Mouse (Mus musculus) subcutaneous adipose tissue, adult 2 months (tissue): ENCODE data around the gene Olfr1335. TPM values are rescaled to one million over a fixed set of nuclear protein-coding genes. Genes with fewer than 3 reads are reported as not detected.

ENCODE experiments used
- polyA plus RNA-seq: library from polyadenylated mRNA; depleted of rRNA; stranded (reverse); fragments of >200 nt; gene quantifications from 2 replicates; pipeline ENCODE4 v1.2.3, GENCODE M21; 2012; ENCODE audit warnings: low replicate concordance; rRNA removed

Gene Olfr1335
- not detected in 2 replicates for polyA plus RNA-seq

GRCm38 (mm10) chr4:118809844-118810243 is at the start of gene Olfr1335:
Olfr1335 (minus strand) TSS chr4:118809944.

GRCm38 (mm10) chr4:118836179-118836578 is 26.4 kb upstream of the Olfr1335 start, which contains the start of gene Olfr1333:
Olfr1333 (minus strand) TSS chr4:118836279.

GRCm38 (mm10) chr4:118782486-118782885 is 27.3 kb downstream of the Olfr1335 start, which contains the start of gene Olfr1337:
Olfr1337 (minus strand) TSS chr4:118782586.

Other genes starting within 250 kb of the Olfr1335 start
- gene Cfap57, start 189.2 kb downstream of the Olfr1335 start, polyA plus RNA-seq: 0.06 TPM in 1 of 2 replicates, not detected in the other
- 18.4 and 38.8 TPM in 2 replicates for gene Ebna1bp2, start 189.1 kb downstream of the Olfr1335 start, polyA plus RNA-seq
- gene Olfr62, start 151.0 kb downstream of the Olfr1335 start, polyA plus RNA-seq: not detected in 2 replicates
- not detected in 2 replicates for gene Olfr1342, start 117.2 kb downstream of the Olfr1335 start, polyA plus RNA-seq
- not detected in 2 replicates for gene Olfr1341, start 106.4 kb downstream of the Olfr1335 start, polyA plus RNA-seq
- not detected in 2 replicates for gene Olfr1340, start 89.8 kb downstream of the Olfr1335 start, polyA plus RNA-seq
- not detected in 2 replicates for gene Olfr1339, start 77.8 kb downstream of the Olfr1335 start, polyA plus RNA-seq
- not detected in 2 replicates for gene Olfr1338, start 51.2 kb downstream of the Olfr1335 start, polyA plus RNA-seq
- gene Olfr1337, start 27.4 kb downstream of the Olfr1335 start, polyA plus RNA-seq: not detected in 2 replicates
- gene Olfr1333, start 26.3 kb upstream of the Olfr1335 start, polyA plus RNA-seq: not detected in 2 replicates
- not detected in 2 replicates for gene Olfr1331, start 54.7 kb upstream of the Olfr1335 start, polyA plus RNA-seq
- gene Olfr1330, start 78.7 kb upstream of the Olfr1335 start, polyA plus RNA-seq: not detected in 2 replicates
- not detected in 2 replicates for gene Olfr1329, start 107.5 kb upstream of the Olfr1335 start, polyA plus RNA-seq
- not detected in 2 replicates for gene Olfr1328, start 128.7 kb upstream of the Olfr1335 start, polyA plus RNA-seq
- 0.63 TPM in 1 of 2 replicates, not detected in the other for gene Lao1, start 151.6 kb upstream of the Olfr1335 start, polyA plus RNA-seq